Mouse (Mus musculus): ENCODE data around the gene Ypel3. TPM values are rescaled to one million over a fixed set of nuclear protein-coding genes. Genes with fewer than 3 reads are reported as not detected.
A peak's percentile ranks its signal among the peaks of the same experiment; 100 is the strongest.

The Ypel3 gene
- total RNA-seq, 2 experiments from 2014 or later: 77.7 to 97.4 TPM

GRCm38 (mm10) chr7:126789141-126789540, 12.4 kb downstream of the Ypel3 start:
- intact Hi-C loops (cut with DNase I): no loop called here
- DNase-seq: no peak

GRCm38 (mm10) chr7:126791851-126792720, 15.3 kb downstream of the Ypel3 start, which contains the start of gene Ppp4c:
Ppp4c (minus strand) TSS chr7:126792496.
- peak; percentile 93 to 97 for DNase-seq
- intact Hi-C loops (cut with DNase I): no loop called here

GRCm38 (mm10) chr7:126792721-126793443, 16.1 kb downstream of the Ypel3 start:
- no peak for DNase-seq
- intact Hi-C loops (cut with DNase I): no loop called here

- no peak for DNase-seq
- intact Hi-C loops (cut with DNase I): no loop called here
Measured at GRCm38 (mm10) chr7:126793456-126794270, 16.9 kb downstream of the Ypel3 start.

GRCm38 (mm10) chr7:126794271-126794605, 17.5 kb downstream of the Ypel3 start:
- DNase-seq: no peak
- intact Hi-C loops (cut with DNase I): no loop called here

- intact Hi-C loops (cut with DNase I): no loop called here
- DNase-seq: peak in 1 of 2 experiments; percentile 35
Measured at GRCm38 (mm10) chr7:126795387-126796317, 18.9 kb downstream of the Ypel3 start.

- peak in 1 of 2 experiments; percentile 45 for DNase-seq
- intact Hi-C loops (cut with DNase I): no loop called here
Measured at GRCm38 (mm10) chr7:126796350-126796932, 19.7 kb downstream of the Ypel3 start.

GRCm38 (mm10) chr7:126797411-126798126, 20.8 kb downstream of the Ypel3 start, which contains the start of gene Fam57b:
Fam57b (plus strand) TSS chr7:126797668.
- no peak for DNase-seq
- intact Hi-C loops (cut with DNase I): no loop called here

- DNase-seq: peak in 1 of 2 experiments; percentile 31
Measured at GRCm38 (mm10) chr7:126798127-126799049, 21.6 kb downstream of the Ypel3 start.

GRCm38 (mm10) chr7:126799050-126799467, 22.3 kb downstream of the Ypel3 start:
- intact Hi-C loops (cut with DNase I): no loop called here

More at GRCm38 (mm10) chr7:126798127-126799049, 21.6 kb downstream of the Ypel3 start:
- intact Hi-C loops (cut with DNase I): no loop called here

GRCm38 (mm10) chr7:126799468-126800268, 22.9 kb downstream of the Ypel3 start:
- intact Hi-C loops (cut with DNase I): loop anchor here (5.0 kb wide), 1 partner anchor 413 kb away; no protein-coding TSS in a partner anchor
- peak; percentile 74 for DNase-seq

More at GRCm38 (mm10) chr7:126799050-126799467, 22.3 kb downstream of the Ypel3 start:
- peak; percentile 88 to 95 for DNase-seq

- intact Hi-C loops (cut with DNase I): loop anchor here (5.0 kb wide), 1 partner anchor 412 kb away; no protein-coding TSS in a partner anchor
- DNase-seq: no peak
Measured at GRCm38 (mm10) chr7:126800269-126801056, 23.7 kb downstream of the Ypel3 start.

- intact Hi-C loops (cut with DNase I): loop anchor here (5.0 kb wide), 1 partner anchor 411 kb away; no protein-coding TSS in a partner anchor
- DNase-seq: no peak
Measured at GRCm38 (mm10) chr7:126801057-126801422, 24.3 kb downstream of the Ypel3 start.

GRCm38 (mm10) chr7:126802134-126802889, 25.6 kb downstream of the Ypel3 start:
- peak; percentile 64 to 65 for DNase-seq
- intact Hi-C loops (cut with DNase I): loop anchor here (5.0 kb wide), 1 partner anchor 410 kb away; no protein-coding TSS in a partner anchor

GRCm38 (mm10) chr7:126803181-126803580, 26.4 kb downstream of the Ypel3 start:
- DNase-seq: no peak
- intact Hi-C loops (cut with DNase I): loop anchor here (5.0 kb wide), 1 partner anchor 409 kb away; no protein-coding TSS in a partner anchor

Measured in gastrocnemius, postnatal 36 days (tissue).